Mouse (Mus musculus) neutrophil, adult 5-6 weeks (primary cell): ENCODE data around the gene Timm29. TPM values are rescaled to one million over a fixed set of nuclear protein-coding genes. Genes with fewer than 3 reads are reported as not detected.
A peak's percentile ranks its signal among the peaks of the same experiment; 100 is the strongest.

Source experiments
- ATAC-seq: fragments of 151-379, 151-347 bp; 2 replicates; pipeline ENCODE4 v1.8.0; 2017; ENCODE audit warnings: mild to moderate bottlenecking, moderate TSS enrichment; ENCODE audit not compliant: insufficient number of reproducible peaks, poor library complexity, low FRiP score, severe bottlenecking; ENCODE audit errors: extremely low read depth
- total RNA-seq: library from RNA; stranded (forward); fragments of 200-1000 nt; gene quantifications from 2 replicates; pipeline ENCODE4 v1.2.3, GENCODE M21; 2017

Timm29 gene
- total RNA-seq: 23.7 and 28.5 TPM in 2 replicates

- ATAC-seq: peak; percentile 69
Measured at GRCm38 (mm10) chr9:21592703-21593121, at the start of gene Timm29, which contains the start of gene Yipf2. TSS of gene Timm29 (plus strand) at chr9:21592722. TSS of gene Yipf2 (minus strand) at chr9:21592828.

- no peak for ATAC-seq
Measured at GRCm38 (mm10) chr9:21545351-21545915, 47.1 kb upstream of the Timm29 start.

- peak; percentile 84 for ATAC-seq
Measured at GRCm38 (mm10) chr9:21545916-21546788, 46.4 kb upstream of the Timm29 start.

GRCm38 (mm10) chr9:21546789-21547074 lies 45.8 kb upstream of the Timm29 start, which contains the start of gene Carm1:
TSS of gene Carm1 (plus strand) at chr9:21546894.
- no peak for ATAC-seq

GRCm38 (mm10) chr9:21547075-21547941 lies 45.2 kb upstream of the Timm29 start:
- no peak for ATAC-seq

GRCm38 (mm10) chr9:21551049-21551448 lies 41.5 kb upstream of the Timm29 start:
- no peak for ATAC-seq

- ATAC-seq: no peak
Measured at GRCm38 (mm10) chr9:21553607-21554273, 38.8 kb upstream of the Timm29 start.

- no peak for ATAC-seq
Measured at GRCm38 (mm10) chr9:21555198-21555742, 37.3 kb upstream of the Timm29 start.

- no peak for ATAC-seq
Measured at GRCm38 (mm10) chr9:21556996-21557395, 35.5 kb upstream of the Timm29 start.

GRCm38 (mm10) chr9:21557556-21557955 lies 35.0 kb upstream of the Timm29 start:
- ATAC-seq: no peak

GRCm38 (mm10) chr9:21558366-21558765 lies 34.2 kb upstream of the Timm29 start:
- no peak for ATAC-seq

GRCm38 (mm10) chr9:21559151-21559550 lies 33.4 kb upstream of the Timm29 start:
- no peak for ATAC-seq

GRCm38 (mm10) chr9:21564420-21564819 lies 28.1 kb upstream of the Timm29 start:
- no peak for ATAC-seq

GRCm38 (mm10) chr9:21565004-21565586 lies 27.4 kb upstream of the Timm29 start:
- no peak for ATAC-seq

- no peak for ATAC-seq
Measured at GRCm38 (mm10) chr9:21566538-21566937, 26.0 kb upstream of the Timm29 start.

GRCm38 (mm10) chr9:21567051-21567450 lies 25.5 kb upstream of the Timm29 start:
- no peak for ATAC-seq

- ATAC-seq: no peak
Measured at GRCm38 (mm10) chr9:21568657-21569255, 23.8 kb upstream of the Timm29 start.
